Mouse (Mus musculus) E14TG2a.4 (cell line): ENCODE measurements around the gene Mtcl1.

ENCODE experiments used
- H3K27me3 ChIP-seq: 2 replicates; pipeline ENCODE4 v1.6.1; 2014; ENCODE audit warnings: low read length, control low read depth; ENCODE audit not compliant: insufficient read depth
- H3K36me3 ChIP-seq: 2 replicates; pipeline ENCODE4 v1.6.1; 2014; ENCODE audit warnings: low read length, control low read depth; ENCODE audit not compliant: insufficient read depth
- H3K4me1 ChIP-seq: replicated peaks from 2 replicates; pipeline ENCODE4 v1.6.1; 2014; ENCODE audit warnings: low read depth, low read length, control low read depth
- H3K4me3 ChIP-seq: replicated peaks from 2 replicates; pipeline ENCODE4 v1.5.1; 2014; ENCODE audit warnings: mild to moderate bottlenecking, low read length
- H3K9me3 ChIP-seq: 2 replicates; pipeline ENCODE4 v1.6.1; 2014; ENCODE audit warnings: low read length, control low read depth
- CTCF ChIP-seq: conservative IDR thresholded peaks from 2 replicates; pipeline ENCODE4 v1.5.1; 2014; ENCODE audit warnings: low read length
- NANOG ChIP-seq: IDR thresholded peaks from 2 replicates; pipeline ENCODE4 v1.6.1; 2014; ENCODE audit warnings: borderline replicate concordance, low read length, mixed read lengths
- POU5F1 ChIP-seq: IDR thresholded peaks from 2 replicates; pipeline ENCODE4 v1.6.1; 2014; ENCODE audit warnings: low read length, borderline replicate concordance

The Mtcl1 gene

DNA sequence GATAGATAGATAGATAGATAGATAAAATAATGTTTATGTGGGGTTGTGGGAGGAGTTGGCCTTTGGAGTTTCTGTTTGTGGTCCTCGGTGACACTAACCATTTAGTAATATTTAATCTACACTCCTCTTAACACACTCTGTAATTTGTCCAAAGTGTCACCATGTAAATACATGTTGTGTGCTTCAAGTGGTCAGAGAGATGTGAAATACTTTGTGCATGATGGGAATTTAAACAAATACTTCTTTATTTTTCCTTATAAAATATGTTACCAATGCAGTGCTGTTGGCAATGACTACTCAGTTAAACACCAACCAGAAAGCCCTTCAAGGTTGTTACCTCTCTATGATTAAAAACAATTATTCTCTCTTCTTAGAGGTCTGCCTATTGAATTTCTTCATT lies 83.9 kb downstream of the Mtcl1 start:
- Histone ChIP-seq H3K4me3 (peak overlapping the region; percentile 82; the same call in 1 of the 2 replicates), H3K36me3 (peaks cover 77% of the 10 kb centered on the region), H3K9me3 (no peaks in the 10 kb centered on the region), H3K27me3 (no peaks in the 10 kb centered on the region), H3K4me1 (peaks cover 69% of the 10 kb centered on the region)
- TF ChIP-seq NANOG (no peak), CTCF (no peak), POU5F1 (no peak)

- TF ChIP-seq CTCF (no peak), POU5F1 (no peak), NANOG (no peak)
- H3K4me3 ChIP-seq: peak overlapping the region; percentile 82
Observed at GRCm38 (mm10) chr17:66365293-66365642, 84.3 kb downstream of the Mtcl1 start.

DNA sequence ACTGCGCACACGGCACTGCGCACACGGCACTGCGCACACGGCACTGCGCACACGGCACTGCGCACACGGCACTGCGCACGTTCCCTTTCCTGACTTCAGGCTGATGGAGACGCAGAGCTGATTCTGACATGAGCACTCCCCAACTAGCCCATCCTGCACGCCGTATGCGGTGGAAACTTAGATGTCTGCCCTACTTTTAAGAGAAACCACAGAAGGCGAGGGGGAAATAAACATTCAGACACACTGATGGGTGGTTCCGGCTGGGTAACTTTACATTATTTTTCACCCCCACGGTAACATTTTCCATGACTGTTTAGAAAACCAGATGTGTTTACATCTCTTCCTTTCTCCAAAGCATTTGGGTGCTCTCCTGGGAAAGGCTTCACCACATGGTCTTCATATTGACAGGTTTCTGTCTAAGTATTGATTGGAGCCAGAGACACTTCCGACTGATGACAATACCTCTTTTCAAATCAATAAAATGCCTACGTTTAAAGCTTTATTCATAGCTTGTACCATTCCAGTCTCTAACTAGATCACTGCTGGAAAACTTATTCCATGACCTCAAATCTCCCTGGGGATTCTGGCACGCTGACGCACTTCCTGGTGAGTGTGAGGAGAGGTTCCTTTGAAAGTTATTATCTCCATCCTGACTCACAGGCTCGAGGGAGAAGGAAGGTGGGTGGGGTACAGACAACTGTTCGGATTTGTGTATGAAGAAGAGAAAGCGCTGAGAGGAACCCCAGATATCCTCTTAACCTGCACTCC lies 84.8 kb downstream of the Mtcl1 start:
- Histone ChIP-seq H3K4me1 (peaks cover 59% of the 10 kb centered on the region), H3K36me3 (peaks cover 77% of the 10 kb centered on the region), H3K9me3 (no peaks in the 10 kb centered on the region), H3K4me3 (peak overlapping the region; percentile 82), H3K27me3 (no peaks in the 10 kb centered on the region)
- no peak for TF ChIP-seq CTCF
- TF ChIP-seq POU5F1: no peak
- no peak for TF ChIP-seq NANOG

More at GRCm38 (mm10) chr17:66365293-66365642, 84.3 kb downstream of the Mtcl1 start:
- peaks cover 77% of the 10 kb centered on the region for H3K36me3 ChIP-seq
- no peaks in the 10 kb centered on the region for H3K27me3 ChIP-seq
- H3K4me1 ChIP-seq: peaks cover 65% of the 10 kb centered on the region
- H3K9me3 ChIP-seq: no peaks in the 10 kb centered on the region

DNA sequence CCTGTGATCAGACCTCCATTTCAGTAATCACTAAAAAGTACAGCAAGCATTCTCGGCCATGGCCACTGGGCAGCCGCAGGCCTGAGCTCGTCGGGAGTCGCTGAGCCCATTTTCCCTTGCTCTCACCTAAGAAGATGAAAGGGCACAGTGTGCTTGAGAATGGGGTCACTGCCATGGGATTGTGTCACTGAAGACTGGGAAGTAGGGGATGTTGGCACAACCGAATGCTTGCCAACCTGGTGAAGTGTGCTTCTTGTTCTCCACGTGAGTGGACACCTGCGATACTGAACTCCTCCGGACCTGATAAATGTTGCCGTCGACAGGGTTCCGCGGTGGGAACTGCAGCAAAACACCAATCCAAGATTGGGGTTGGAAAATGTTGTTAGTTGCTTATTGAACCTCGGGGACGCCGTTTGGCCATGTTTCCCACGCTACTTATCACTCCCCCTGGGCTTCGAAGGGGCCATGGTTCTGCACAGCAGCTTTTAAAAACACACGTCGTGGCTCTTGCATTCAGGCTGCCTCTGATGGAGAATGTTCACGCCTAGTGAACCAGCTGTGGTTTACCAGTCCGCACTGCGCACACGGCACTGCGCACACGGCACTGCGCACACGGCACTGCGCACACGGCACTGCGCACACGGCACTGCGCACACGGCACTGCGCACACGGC lies 85.6 kb downstream of the Mtcl1 start:
- Histone ChIP-seq H3K4me1 (peaks cover 60% of the 10 kb centered on the region), H3K27me3 (no peaks in the 10 kb centered on the region), H3K9me3 (no peaks in the 10 kb centered on the region), H3K36me3 (peaks cover 77% of the 10 kb centered on the region), H3K4me3 (peak overlapping the region; percentile 82)
- TF ChIP-seq CTCF (no peak), POU5F1 (no peak), NANOG (no peak)

- TF ChIP-seq CTCF (no peak), POU5F1 (no peak), NANOG (no peak)
- Histone ChIP-seq H3K27me3 (no peaks in the 10 kb centered on the region), H3K4me3 (peak overlapping the region; percentile 82), H3K36me3 (peaks cover 75% of the 10 kb centered on the region), H3K9me3 (no peaks in the 10 kb centered on the region), H3K4me1 (peaks cover 65% of the 10 kb centered on the region)
Observed at GRCm38 (mm10) chr17:66362287-66363016, 87.1 kb downstream of the Mtcl1 start.

DNA sequence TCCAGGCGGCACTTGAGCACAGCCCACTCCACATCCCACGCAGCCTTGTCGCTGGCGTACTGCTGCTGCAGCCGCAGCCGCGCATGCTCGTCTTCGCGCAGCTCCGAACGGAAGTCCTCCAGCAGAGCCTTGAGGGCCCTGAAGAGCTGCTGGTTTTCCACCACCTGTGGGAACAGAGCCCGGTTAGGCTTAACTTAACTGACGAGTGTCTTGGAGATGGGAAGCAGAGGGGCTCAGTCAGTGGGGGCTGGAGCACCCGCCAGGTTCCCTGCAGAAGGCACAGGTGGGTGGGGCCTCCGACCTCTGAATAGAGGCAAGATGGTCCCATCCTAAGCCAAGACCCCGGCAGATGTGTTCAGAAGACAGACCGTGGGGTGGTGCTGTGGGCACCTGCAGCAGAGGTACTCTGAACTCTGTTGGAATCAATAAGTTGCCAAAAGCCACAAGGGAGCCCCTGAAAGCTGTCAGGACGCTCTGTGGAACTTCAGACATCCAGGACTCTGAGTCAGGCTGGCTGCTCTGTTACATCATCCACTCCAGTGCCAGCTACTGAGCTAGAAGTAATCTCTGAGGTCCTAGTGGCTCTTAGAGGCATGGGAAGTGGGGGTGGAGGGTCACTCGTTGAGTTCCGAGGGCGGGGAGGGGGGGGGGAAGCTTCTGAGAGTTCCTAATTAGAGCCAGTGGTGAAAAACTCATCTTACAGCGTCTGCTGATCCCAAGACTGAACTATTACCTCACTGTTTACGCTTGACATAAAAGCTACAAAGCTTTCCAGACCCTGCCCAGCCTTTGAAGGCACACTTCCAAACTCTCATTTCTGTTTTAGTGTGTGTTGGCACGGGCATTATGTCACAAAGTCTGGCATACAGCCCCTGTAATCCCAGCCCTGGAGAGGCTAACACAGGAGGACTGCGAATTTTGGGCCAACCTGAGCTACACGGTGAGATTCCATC lies 91.2 kb downstream of the Mtcl1 start:
- peaks cover 79% of the 10 kb centered on the region for H3K36me3 ChIP-seq
- H3K4me1 ChIP-seq: peaks cover 61% of the 10 kb centered on the region
- no peaks in the 10 kb centered on the region for H3K27me3 ChIP-seq
- peak overlapping the region; percentile 63 for H3K4me3 ChIP-seq
- no peaks in the 10 kb centered on the region for H3K9me3 ChIP-seq
- TF ChIP-seq NANOG (no peak), POU5F1 (no peak), CTCF (no peak)

- H3K36me3 ChIP-seq: peaks cover 88% of the 10 kb centered on the region
- peaks cover 60% of the 10 kb centered on the region for H3K4me1 ChIP-seq
- H3K4me3 ChIP-seq: peak overlapping the region; percentile 63
- no peaks in the 10 kb centered on the region for H3K9me3 ChIP-seq
- no peak for TF ChIP-seq POU5F1
- no peak for TF ChIP-seq CTCF
- TF ChIP-seq NANOG: no peak
- H3K27me3 ChIP-seq: no peaks in the 10 kb centered on the region
Observed at GRCm38 (mm10) chr17:66357171-66358025, 92.2 kb downstream of the Mtcl1 start.
